In genomic region chrX:166509761-166510738, GRCm38 (mm10) we compare ENCODE assay signal across 8 mouse cellular contexts. TPM values are rescaled to one million over a fixed set of nuclear protein-coding genes. Genes with fewer than 3 reads are reported as not detected.
DNase-seq lines count a peak whose midpoint lies in the region; ATAC-seq and TF ChIP-seq lines count a peak whose summit lies in the region.

No protein-coding gene starts in this region.

- peak; percentile 91 for ATAC-seq in G1E (ENCODE audit: extremely low read depth, insufficient number of reproducible peaks, low FRiP score, poor library complexity, severe bottlenecking)
- ATAC-seq in forebrain, embryonic 16.5 days, result peak; percentile 99
- ATAC-seq in lung, embryonic 15.5 days (ENCODE audit: borderline replicate concordance, extremely low read depth, low FRiP score, low TSS enrichment), result peak; percentile 99

- DNase-seq in G1E (ENCODE audit: low spot score), result peak; percentile 79
- peak; percentile 87 to 93 for DNase-seq in cerebellum, adult 18-20 months
- DNase-seq in heart, postnatal 4 days, result peak; percentile 95
- peak; percentile 87 to 91 for DNase-seq in layer of hippocampus, adult 8-10 months (ENCODE audit: low spot score in 2 of 2)
- peak; percentile 93 for DNase-seq in ovary, adult 18-20 months (ENCODE audit: low spot score)
- DNase-seq in thymus, postnatal 0 days (ENCODE audit: low spot score), result peak; percentile 94

- H3K27me3 ChIP-seq in G1E (ENCODE audit: insufficient read depth, low read length), result no peaks in the 10 kb centered on the region
- H3K27me3 ChIP-seq in forebrain, embryonic 16.5 days (replicated peaks; ENCODE audit: control insufficient read depth, insufficient read depth, low read length), result no peaks in the 10 kb centered on the region
- no peaks in the 10 kb centered on the region; the same call in 1 of the 2 replicates for H3K27me3 ChIP-seq in lung, embryonic 15.5 days

- H3K9me3 ChIP-seq in G1E (replicated peaks), result no peaks in the 10 kb centered on the region
- no peaks in the 10 kb centered on the region for H3K9me3 ChIP-seq in forebrain, embryonic 16.5 days (ENCODE audit: control insufficient read depth, low read length)
- no peaks in the 10 kb centered on the region for H3K9me3 ChIP-seq in lung, embryonic 15.5 days

- 17% methylated on average over 65 of the region's 65 CpGs for WGBS in forebrain, embryonic 16.5 days
- 15% methylated on average over 65 of the region's 65 CpGs for whole genome bisulfite sequencing in lung, embryonic 15.5 days

- peak overlapping the region; percentile 95 for H3K27ac ChIP-seq in forebrain, embryonic 16.5 days (ENCODE audit: low read length)
- peak overlapping the region; percentile 99 for H3K27ac ChIP-seq in lung, embryonic 15.5 days

- H3K4me3 ChIP-seq in G1E (ENCODE audit: low read depth, low read length), result peak overlapping the region; percentile 79
- peak overlapping the region; percentile 57 for H3K4me3 ChIP-seq in forebrain, embryonic 16.5 days (replicated peaks; ENCODE audit: low read length)
- peak overlapping the region; percentile 56 for H3K4me3 ChIP-seq in lung, embryonic 15.5 days

- peaks cover 18% of the 10 kb centered on the region for H3K36me3 ChIP-seq in G1E (replicated peaks)
- H3K36me3 ChIP-seq in forebrain, embryonic 16.5 days (ENCODE audit: control insufficient read depth, insufficient read depth), result no peaks in the 10 kb centered on the region
- no peaks in the 10 kb centered on the region for H3K36me3 ChIP-seq in lung, embryonic 15.5 days

- H3K4me2 ChIP-seq in forebrain, embryonic 16.5 days (ENCODE audit: low read length), result peak overlapping the region; percentile 50
- peak overlapping the region; percentile 52 for H3K4me2 ChIP-seq in lung, embryonic 15.5 days

- peaks cover 26% of the 10 kb centered on the region for H3K4me1 ChIP-seq in G1E (ENCODE audit: insufficient read depth, low read depth, low read length)
- H3K4me1 ChIP-seq in forebrain, embryonic 16.5 days (replicated peaks; ENCODE audit: control insufficient read depth, insufficient read depth, low read length), result peaks cover 4% of the 10 kb centered on the region; the same call in 1 of the 2 replicates
- H3K4me1 ChIP-seq in lung, embryonic 15.5 days, result 0 out of 2 replicates have a peak, but pooled peaks cover 3% of the 10 kb centered on the region

- TF ChIP-seq CTCF in G1E (IDR thresholded peaks at IDR 0.05; ENCODE audit: low read depth, low read length), result no peak

- H3K9ac ChIP-seq in forebrain, embryonic 16.5 days (replicated peaks; ENCODE audit: low read depth, low read length), result peak overlapping the region; percentile 72
- peak overlapping the region; percentile 60 for H3K9ac ChIP-seq in lung, embryonic 15.5 days

RNA-seq across cellular contexts. Expression of gene Tceanc, which starts 8.3 kb away (rescaled TPM):
- total RNA-seq in G1E (2014; fragmentation: Nextera tagmentation) (15.8 and 19.1 TPM in 2 replicates), G1E (2017) (10.8 and 12.6 TPM in 2 replicates)
- polyA plus RNA-seq in G1E (2012), result 0.86 and 0.91 TPM in 2 replicates
- polyA plus RNA-seq in forebrain, embryonic 16.5 days (2015; fragmentation: Nextera tagmentation; extraction: Ambion mirVana), result 7.6 TPM in 2 replicates
- total RNA-seq in heart, postnatal 4 days (2021), result 1 to 10 TPM; 3.6 to 4.9 TPM
- 1 to 10 TPM; 1.3 to 1.8 (median 1.6) TPM for total RNA-seq in layer of hippocampus, adult 8-10 months (2022)
- 6.6 and 7.9 TPM in 2 replicates for polyA plus RNA-seq in lung, embryonic 15.5 days (2015; fragmentation: Nextera tagmentation; extraction: Ambion mirVana)
- polyA plus RNA-seq in thymus, postnatal 0 days (2015; fragmentation: Nextera tagmentation; extraction: Ambion mirVana), result 10.1 and 10.4 TPM in 2 replicates

RNA-seq across cellular contexts. Expression of gene Rab9, which starts 30.4 kb away (rescaled TPM):
- total RNA-seq in G1E (2014; fragmentation: Nextera tagmentation), result 44.6 and 62.4 TPM in 2 replicates
- 77.6 and 83.3 TPM in 2 replicates for total RNA-seq in G1E (2017)
- polyA plus RNA-seq in G1E (2012), result 1.4 and 2.4 TPM in 2 replicates
- 50.2 and 55.7 TPM in 2 replicates for polyA plus RNA-seq in forebrain, embryonic 16.5 days (2015; fragmentation: Nextera tagmentation; extraction: Ambion mirVana)
- total RNA-seq in heart, postnatal 4 days (2021), result 10 to 100 TPM; 24.8 to 25.4 TPM
- 10 to 100 TPM; 35.9 to 42.8 (median 38.3) TPM for total RNA-seq in layer of hippocampus, adult 8-10 months (2022)
- polyA plus RNA-seq in lung, embryonic 15.5 days (2015; fragmentation: Nextera tagmentation; extraction: Ambion mirVana), result 57.6 and 62.6 TPM in 2 replicates
- polyA plus RNA-seq in thymus, postnatal 0 days (2015; fragmentation: Nextera tagmentation; extraction: Ambion mirVana), result 44.0 and 45.4 TPM in 2 replicates

Comparison
In these comparisons a context has a peak if more than half of its experiments do, and no peak if none do; other contexts are left out.
1. Peak in every context shown above with its lines: DNase-seq, ATAC-seq, H3K4me3 ChIP-seq and H3K27ac ChIP-seq.
2. RNA of gene Rab9, which starts 30.4 kb away (polyA plus RNA-seq): 57.6 to 62.6 TPM in lung, embryonic 15.5 days, 50.2 to 55.7 TPM in forebrain, embryonic 16.5 days and 44.0 to 45.4 TPM in thymus, postnatal 0 days; 1.4 to 2.4 TPM in G1E; every median in the first group is over 10 times any median in the second.